Mouse (Mus musculus) liver, adult 2 months (tissue): ENCODE data around the gene Msrb1.

Experiments used
- CTCF ChIP-seq: fragments of 200-500 bp; IDR thresholded peaks from 2 replicates; pipeline ENCODE4 v1.5.1; 2011; ENCODE audit warnings: low read depth, low read length, control low read depth
- POLR2A ChIP-seq: fragments of 200-500 bp; IDR thresholded peaks from 2 replicates; pipeline ENCODE4 v1.6.1; 2011; ENCODE audit warnings: low read length, control low read depth; ENCODE audit not compliant: insufficient read depth; ENCODE audit errors: extremely low read depth

- no peak for TF ChIP-seq CTCF
- no peak for TF ChIP-seq POLR2A
Observed at GRCm38 (mm10) chr17:24761121-24761520, 24.7 kb downstream of the Msrb1 start.
